Mouse (Mus musculus) megakaryocyte-erythroid progenitor cell, adult 5-6 weeks (primary cell): ENCODE results near the gene Cyba. TPM values are rescaled to one million over a fixed set of nuclear protein-coding genes. Genes with fewer than 3 reads are reported as not detected.

Experiments used
- ATAC-seq: replicated peaks from 2 replicates; pipeline ENCODE4 v1.8.0; 2016; ENCODE audit warnings: mild to moderate bottlenecking, inconsistent platforms; ENCODE audit not compliant: severe bottlenecking, poor library complexity, low FRiP score, low TSS enrichment
- total RNA-seq, 2 experiments: library from RNA; stranded (forward) in 1 of 2; stranded (reverse) in 1 of 2; fragments of 200-1000, 215-1000 nt in 1 of 2; fragments of >200 nt in 1 of 2; fragmentation: Nextera tagmentation in 1 of 2; gene quantifications; 2 replicates each; pipeline ENCODE4 v1.2.3; 2014 to 2017

Cyba gene
- total RNA-seq (2014; fragmentation: Nextera tagmentation) (66.0 and 69.7 TPM in 2 replicates), total RNA-seq (2017) (25.4 and 28.7 TPM in 2 replicates)

GRCm38 (mm10) chr8:122432443-122433268 lies at the start of gene Cyba:
TSS of gene Cyba (minus strand) at chr8:122432930.
- ATAC-seq = peak; percentile 73

DNA sequence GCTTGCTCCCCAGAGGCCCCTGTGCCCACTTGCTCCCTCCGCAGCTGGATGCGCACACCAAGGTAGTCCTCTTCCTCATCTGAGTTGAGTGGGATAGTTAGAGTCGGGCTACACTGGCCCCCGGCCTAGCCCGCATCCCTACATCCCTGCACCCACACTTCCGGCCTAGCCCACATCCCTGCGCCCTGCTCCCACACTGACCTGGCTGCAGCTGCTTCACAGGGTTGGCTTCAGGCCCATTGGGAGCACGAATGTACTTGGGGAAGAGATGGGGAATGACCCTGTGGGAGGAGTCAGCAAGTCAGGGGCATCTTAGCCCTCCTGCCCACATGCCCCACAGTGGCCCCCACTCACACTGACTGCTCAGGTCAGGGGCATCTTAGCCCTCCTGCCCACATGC lies 49.7 kb upstream of the Cyba start:
- ATAC-seq = no peak

DNA sequence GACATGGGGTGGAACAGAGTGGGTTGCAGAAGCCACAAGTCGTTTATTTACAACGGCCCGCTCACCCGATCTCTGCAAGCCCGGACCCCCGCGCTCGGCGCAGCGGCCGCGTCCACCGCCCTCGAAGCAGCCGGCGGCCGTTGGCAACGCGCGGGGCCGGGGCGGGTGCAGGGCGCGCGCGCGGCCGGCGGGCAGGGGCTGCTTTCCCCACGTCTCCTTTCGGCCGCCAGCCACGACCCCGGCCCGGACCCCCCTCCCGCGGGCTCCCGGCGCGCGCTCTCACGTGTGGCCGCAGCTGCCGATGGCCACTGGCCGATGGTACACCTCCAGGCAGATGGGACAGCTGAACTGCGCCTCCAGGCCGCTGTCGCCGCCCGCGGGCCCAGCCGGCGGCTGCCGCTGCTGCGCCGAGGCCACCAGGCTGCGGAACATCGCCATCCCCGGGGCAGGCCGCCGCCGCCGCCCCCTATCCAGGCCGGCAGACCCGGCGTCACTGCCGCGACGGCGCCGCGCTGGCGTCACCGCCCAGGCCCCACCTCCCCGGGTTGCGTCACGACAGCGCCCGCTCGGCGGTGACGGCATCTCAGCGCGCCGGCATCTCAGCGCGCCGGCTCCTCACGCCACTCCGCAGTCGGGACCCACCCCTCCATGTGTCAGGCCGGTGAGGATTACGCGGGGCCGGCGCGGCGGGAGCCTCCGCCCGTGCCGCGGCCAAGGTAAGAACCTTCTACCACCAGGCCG lies 43.0 kb upstream of the Cyba start, which contains the start of the genes Rnf166 and Ctu2:
Rnf166 (minus strand) TSS at position 485 of the 741 bp plus-strand sequence.
Ctu2 (plus strand) TSS at position 564 of the 741 bp plus-strand sequence.
- peak; percentile 60 for ATAC-seq

- ATAC-seq = peak; percentile 60
These were observed 42.3 kb upstream of the Cyba start for GRCm38 (mm10) chr8:122474951-122475560.

GRCm38 (mm10) chr8:122473911-122474421 lies 41.2 kb upstream of the Cyba start:
- ATAC-seq = no peak

GRCm38 (mm10) chr8:122470691-122471090 lies 38.0 kb upstream of the Cyba start:
- no peak for ATAC-seq

GRCm38 (mm10) chr8:122469965-122470364 lies 37.2 kb upstream of the Cyba start:
- no peak for ATAC-seq

DNA sequence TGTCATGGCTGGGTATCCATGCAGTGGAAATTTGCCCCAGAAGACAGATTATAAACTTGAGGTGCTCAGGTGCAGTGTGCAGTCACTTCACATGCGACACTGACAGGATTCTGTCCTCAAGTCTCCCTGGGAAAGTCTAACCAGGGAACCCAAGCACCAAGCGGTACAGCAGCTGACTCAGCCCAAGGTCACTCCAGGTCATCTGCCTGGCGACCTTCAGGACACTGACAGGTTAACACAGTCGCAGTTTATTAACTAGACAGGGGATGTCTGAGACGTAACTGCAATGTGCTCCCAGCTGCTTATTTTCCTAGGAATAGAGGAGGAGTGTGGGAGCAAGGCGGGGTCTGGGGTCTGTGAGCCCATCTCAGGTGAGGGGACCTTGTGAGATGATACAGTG lies 36.7 kb upstream of the Cyba start:
- ATAC-seq = no peak

DNA sequence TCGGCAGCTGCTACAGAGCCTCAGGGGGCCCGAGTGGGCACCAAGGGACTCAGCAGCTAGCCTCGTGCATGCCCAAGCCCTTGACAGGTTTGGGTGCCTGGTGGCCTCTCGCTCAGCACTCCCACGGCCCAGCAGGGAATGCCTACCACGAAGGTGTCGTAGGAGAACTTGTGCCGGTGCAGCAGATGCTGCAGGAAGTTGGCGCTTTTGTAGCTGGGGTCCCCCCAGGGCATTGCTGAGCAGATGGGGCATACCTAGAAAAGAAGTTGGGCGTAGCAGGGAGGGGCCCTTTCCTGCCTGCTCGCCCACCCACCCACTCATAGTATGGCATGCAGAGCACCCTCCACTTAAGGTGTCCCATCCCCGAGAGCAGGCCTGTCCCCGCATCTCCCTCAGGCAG lies 35.1 kb upstream of the Cyba start:
- ATAC-seq = no peak

DNA sequence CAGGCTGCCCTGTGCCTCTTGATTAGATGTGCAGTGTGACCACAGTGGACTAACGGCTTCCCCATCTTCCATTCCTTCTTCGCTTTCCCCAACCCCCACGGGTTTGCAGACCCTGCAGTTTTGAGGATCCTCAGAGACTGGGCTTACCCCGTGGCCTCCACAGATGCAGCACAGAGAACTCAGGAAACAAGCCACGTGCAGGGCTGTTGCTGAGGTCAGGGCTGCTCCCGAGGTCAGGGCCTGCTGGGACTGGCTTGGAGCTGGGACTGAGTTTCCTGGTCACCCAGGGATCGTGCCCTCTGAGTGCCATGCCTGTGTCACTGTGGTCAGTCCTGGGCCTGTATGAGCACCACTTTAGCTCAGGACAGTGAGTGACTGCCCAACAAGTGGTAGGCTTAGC lies 32.3 kb upstream of the Cyba start:
- no peak for ATAC-seq

DNA sequence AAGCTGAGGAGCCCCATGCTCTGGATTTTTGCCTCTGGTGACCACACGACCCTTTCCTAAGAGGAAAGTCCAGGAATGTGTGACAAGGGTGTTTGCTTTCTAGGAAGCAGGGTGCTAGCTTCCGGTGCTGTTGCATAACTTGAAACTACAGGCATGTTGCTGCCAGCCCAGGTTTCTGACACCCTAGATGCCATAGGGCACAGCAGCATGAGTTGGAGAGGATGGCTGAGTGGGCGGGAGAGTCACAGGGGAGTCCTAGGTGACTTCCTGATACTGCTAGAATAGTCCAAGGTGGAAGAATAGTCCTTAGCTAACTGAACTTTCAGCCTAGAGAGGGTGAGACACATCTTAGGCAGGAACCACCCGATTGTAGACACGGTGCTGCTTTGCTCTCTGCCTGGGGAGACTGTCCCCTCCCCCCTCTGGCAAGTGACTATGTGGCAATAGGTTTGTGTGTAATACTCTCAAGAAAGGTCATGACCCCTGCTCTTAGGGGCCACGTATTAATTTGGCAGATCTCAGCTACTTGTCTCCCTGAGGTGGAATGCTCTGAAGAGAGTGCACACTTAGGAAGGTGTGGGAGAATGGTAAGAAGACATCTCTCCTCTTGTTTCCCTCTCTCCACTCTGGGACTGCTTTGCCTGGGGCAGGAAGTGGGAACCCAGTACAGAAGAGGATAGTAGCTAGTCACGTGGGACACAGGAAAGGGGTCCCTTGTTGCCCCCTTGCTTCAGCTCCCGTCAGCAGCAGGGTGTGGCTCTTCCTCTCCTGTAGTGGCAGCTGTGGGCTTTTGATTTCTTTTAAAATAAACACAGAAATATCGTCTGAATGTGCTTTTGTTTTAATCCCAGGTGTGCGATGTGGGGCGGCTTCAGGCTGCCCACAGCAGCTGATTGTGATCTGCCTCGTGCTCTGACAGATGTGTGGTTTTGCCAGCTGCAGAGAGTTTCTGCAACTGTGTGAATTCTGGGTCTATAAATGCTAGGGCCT lies 31.2 kb upstream of the Cyba start:
- ATAC-seq = no peak

DNA sequence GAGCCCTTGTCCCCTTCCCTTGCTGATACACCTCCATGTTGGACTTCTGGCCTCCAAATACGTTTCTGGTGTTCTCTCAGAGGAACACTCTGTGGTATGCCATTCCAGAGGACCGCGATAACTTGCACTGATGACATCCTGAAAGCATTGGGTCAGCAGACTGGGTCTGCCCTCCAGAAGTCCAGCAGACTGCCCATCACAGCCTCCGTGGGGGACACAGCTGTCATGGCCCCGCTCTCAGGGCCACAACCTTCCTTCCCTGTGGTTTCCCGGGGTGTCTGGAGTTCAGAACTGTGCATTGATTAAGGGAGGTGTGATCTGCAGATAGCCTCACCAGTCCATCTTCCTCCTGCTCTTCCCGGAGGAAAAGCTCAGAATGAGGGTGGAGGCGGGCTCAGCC lies 29.8 kb upstream of the Cyba start:
- no peak for ATAC-seq

DNA sequence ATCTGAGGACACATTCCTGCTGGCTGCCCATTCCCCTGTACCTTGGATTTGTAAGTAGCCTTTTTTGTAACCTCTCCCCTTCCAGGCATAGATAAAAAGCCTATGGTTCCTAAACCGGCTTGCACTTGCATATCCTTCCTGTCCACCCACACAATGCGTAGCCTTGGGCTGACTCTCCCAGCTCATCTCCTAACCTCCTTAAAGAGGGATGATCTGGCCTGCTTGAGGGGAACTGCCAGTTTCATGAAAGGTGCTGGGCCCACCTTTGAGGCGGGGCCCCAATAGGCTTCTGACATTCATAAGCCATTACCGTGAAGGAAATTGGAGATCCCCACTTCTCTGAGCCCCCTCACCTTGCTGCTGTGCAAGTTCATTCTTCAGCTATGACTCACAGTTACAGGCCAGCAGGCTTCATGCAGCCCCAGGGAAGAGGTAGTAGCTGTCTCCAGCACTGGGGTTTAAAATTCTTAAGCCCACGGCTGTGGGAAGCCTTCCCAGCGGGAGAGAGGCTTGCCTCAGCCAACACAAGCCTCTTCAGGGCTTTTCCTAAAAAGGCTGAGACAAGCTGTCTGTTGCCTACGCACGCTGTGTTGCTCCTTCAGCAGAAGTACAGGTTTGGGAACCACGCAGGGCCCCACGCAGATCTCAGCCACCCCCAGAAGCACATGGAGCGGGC lies 28.9 kb upstream of the Cyba start:
- no peak for ATAC-seq

GRCm38 (mm10) chr8:122460524-122461472 lies 28.1 kb upstream of the Cyba start, which contains the start of gene Snai3:
TSS of gene Snai3 (minus strand) at chr8:122460733.
- peak; percentile 54 for ATAC-seq

GRCm38 (mm10) chr8:122459990-122460389 lies 27.3 kb upstream of the Cyba start:
- no peak for ATAC-seq

- ATAC-seq = no peak
These were observed 26.6 kb upstream of the Cyba start for GRCm38 (mm10) chr8:122459218-122459900.

- ATAC-seq = no peak
These were observed 24.4 kb upstream of the Cyba start for GRCm38 (mm10) chr8:122457171-122457570.
